Mouse (Mus musculus) olfactory bulb, adult 2 months (tissue): ENCODE measurements around the gene 7420426K07Rik. TPM values are rescaled to one million over a fixed set of nuclear protein-coding genes. Genes with fewer than 3 reads are reported as not detected.

Source experiments
- H3K27ac ChIP-seq: fragments of 200-500 bp; 2 replicates; pipeline ENCODE4 v1.5.1; 2012; ENCODE audit warnings: low read depth, low read length; ENCODE audit not compliant: insufficient read depth
- H3K4me1 ChIP-seq: fragments of 200-500 bp; 2 replicates; pipeline ENCODE4 v1.6.1; 2012; ENCODE audit warnings: low read length; ENCODE audit not compliant: control insufficient read depth, insufficient read depth
- H3K4me3 ChIP-seq: fragments of 200-500 bp; 2 replicates; pipeline ENCODE4 v1.5.1; 2012; ENCODE audit warnings: mild to moderate bottlenecking, low read depth, low read length, moderate library complexity; ENCODE audit not compliant: insufficient read depth
- CTCF ChIP-seq: fragments of 200-500 bp; IDR thresholded peaks from 2 replicates; pipeline ENCODE4 v1.5.1; 2012; ENCODE audit warnings: low read depth, mild to moderate bottlenecking, low read length, moderate library complexity; ENCODE audit not compliant: insufficient read depth
- POLR2A ChIP-seq: fragments of 200-500 bp; IDR thresholded peaks from 2 replicates; pipeline ENCODE4 v1.6.1; 2012; ENCODE audit warnings: mild to moderate bottlenecking, low read depth, low read length, moderate library complexity; ENCODE audit not compliant: insufficient read depth
- WGBS: fragments of 180-500 bp; shearing (Covaris S2); methylation state at CpG from one replicate; pipeline ENCODE4 v1.1.7; 2018; 5-methylcytosine and 5-hydroxymethylcytosine counted together
- polyA plus RNA-seq: library from polyadenylated mRNA; stranded (reverse); fragments of >200 nt; gene quantifications from 2 replicates; pipeline ENCODE4 v1.2.4, GENCODE M21; 2012; ENCODE audit warnings: low replicate concordance; ENCODE audit not compliant: missing spikeins, insufficient read depth, insufficient read length

Gene 7420426K07Rik
- polyA plus RNA-seq, 1 experiment, result not detected

DNA sequence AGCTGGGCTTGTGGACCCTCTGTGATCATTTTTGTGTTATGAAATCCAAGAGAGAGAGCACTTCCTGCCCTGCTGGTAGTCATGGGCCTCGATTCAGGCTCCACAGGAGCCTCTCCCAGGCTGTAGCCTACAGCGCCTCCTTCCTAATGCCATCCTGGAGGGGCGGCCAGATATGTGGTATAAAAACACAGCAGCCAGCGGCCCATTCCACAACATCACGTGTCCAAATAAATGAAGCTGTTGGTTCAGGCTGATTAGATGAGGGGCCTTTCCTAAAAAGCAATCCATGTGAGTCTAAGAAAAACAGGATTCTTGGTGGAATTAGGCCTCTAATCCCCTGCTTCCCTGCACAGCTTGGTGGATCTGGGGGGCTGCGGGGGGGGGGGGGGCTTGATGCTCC is 30.0 kb downstream of the 7420426K07Rik start:
- Histone ChIP-seq H3K4me3 (no peak overlapping the region), H3K4me1 (no peaks in the 10 kb centered on the region), H3K27ac (no peak overlapping the region)
- 54% methylated on average over 6 of the region's 6 CpGs for WGBS
- no peak for TF ChIP-seq POLR2A

DNA sequence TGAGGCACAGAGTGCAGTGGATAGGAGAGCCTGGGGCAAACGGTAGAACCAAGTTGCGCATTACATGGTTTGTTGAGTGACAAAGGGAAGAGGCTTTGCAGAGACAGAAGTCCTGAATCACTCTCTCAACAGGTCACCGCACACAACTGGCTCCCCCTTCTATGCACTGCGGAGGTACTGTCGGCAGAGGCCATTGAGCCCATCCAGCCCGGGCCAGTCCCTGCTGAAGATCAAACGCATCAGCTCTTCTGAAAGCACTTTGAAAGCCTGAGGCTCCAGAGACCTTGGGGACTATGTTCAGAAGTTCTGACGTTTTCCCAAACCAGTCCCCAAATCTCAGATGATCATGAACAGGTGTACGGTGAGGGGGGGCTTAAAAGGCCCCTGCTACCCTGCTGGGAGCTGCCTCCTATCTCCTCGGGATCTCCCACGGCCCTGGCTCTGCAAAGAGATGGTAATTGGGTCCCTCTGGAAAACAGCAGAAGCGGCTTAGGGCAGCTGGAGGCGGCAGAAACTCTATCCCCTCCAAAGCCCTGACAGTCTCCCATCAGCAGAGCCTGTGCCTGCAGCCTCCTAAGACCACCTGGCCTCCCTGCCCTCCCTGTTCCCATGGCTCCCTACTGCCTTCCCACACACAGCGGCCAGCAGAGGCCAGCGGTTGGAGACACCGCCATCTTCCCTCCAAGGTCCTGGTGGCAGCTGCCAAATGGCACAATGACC is 32.4 kb downstream of the 7420426K07Rik start:
- no peak overlapping the region for H3K27ac ChIP-seq
- H3K4me3 ChIP-seq, result no peak overlapping the region
- TF ChIP-seq CTCF (no peak), POLR2A (no peak)
- WGBS, result 34% methylated on average over 16 of the region's 16 CpGs
- no peaks in the 10 kb centered on the region for H3K4me1 ChIP-seq

DNA sequence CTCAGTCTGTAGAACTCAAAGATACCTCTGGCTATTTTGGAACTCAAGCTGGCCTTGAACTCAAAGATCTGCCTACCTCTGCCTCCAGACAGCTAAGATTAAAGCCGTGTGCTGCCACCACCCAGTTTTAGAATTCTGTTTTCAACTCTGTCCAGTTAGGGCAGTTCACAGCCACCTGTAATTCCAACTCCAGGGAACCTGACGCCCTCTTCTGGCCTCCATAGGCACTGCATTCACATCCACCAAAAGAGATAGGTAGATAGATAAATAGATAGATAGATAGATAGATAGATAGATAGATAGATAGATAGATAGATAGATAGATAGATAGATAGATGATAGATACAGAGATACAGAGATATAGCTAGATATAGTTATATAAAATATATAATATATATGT is 36.4 kb downstream of the 7420426K07Rik start:
- WGBS, result 17% methylated on average over 2 of the region's 2 CpGs
- Histone ChIP-seq H3K27ac (no peak overlapping the region), H3K4me1 (no peaks in the 10 kb centered on the region), H3K4me3 (no peak overlapping the region)
- no peak for TF ChIP-seq CTCF
- TF ChIP-seq POLR2A, result no peak

DNA sequence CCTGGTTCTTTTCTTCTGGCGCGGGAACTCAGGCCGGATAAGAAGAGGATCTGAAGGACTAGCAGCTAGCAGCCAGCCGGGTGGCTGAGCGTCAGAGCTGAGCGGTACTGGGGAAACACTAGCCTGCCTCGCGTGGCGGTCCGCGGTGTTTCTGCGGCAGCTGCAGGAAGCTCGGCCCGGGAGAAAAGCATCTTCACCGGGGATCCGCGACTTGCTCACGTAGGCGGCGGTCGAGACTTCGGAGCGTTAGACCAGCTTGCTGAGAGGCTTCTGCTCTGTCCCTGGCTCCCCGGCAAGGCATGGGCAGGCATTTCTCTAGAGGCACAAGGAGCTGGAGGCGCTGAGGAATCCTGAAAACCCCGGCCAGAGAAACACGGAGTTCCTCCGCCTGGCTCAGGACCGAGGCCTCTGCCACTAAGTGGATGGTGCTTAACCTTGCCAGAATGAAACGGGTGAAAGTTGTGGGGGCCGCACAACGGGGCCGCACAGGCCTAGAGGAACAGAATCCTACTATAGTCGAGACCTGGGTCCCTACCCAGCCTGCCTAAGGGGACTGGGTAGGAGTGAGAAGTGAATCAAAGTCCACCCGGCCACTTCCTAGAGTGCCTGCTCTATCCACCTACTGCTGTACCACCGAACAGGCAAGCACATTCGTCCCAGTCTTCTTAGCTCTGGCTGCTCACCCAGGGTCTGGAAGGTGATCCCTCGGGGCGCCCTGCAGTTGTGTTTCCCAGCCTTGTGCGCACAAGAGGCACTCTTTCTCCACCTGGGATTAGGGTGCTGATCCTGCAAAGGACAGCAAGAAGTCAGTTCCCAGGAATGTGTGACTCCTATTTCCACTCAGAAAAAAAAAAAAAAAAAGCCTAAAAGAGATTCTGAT is 49.5 kb downstream of the 7420426K07Rik start:
- TF ChIP-seq POLR2A, result no peak
- TF ChIP-seq CTCF, result peak; percentile 4; the same call in 1 of the 2 replicates

DNA sequence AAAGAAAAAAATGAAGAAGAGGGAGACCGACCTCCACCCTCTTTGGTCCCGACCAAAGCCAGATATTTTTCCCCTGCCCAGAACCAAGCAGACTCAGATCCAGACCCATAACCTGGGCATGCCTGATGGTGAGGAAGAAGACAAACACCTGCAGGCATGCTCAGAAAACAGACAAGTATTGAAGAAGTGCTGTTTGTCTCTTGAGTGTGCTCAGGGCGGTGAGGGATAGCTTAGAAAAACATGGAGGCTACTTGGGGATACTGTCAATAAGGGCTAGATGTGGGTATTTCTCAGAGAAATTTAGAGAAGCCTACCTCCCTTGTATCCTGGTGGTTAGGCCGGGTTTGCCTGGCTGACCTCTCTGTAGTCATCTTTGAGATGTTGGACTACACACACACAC is 50.4 kb downstream of the 7420426K07Rik start:
- Histone ChIP-seq H3K4me1 (peaks cover 23% of the 10 kb centered on the region), H3K4me3 (no peak overlapping the region), H3K27ac (no peak overlapping the region)
- WGBS, result 4% methylated on average over 4 of the region's 4 CpGs
- TF ChIP-seq CTCF, result no peak
- TF ChIP-seq POLR2A, result no peak

More for the DNA sequence above, 49.5 kb downstream of the 7420426K07Rik start:
- H3K4me1 ChIP-seq, result peaks cover 23% of the 10 kb centered on the region
- H3K27ac ChIP-seq, result no peak overlapping the region
- WGBS, result 2% methylated on average over 40 of the region's 40 CpGs
- no peak overlapping the region for H3K4me3 ChIP-seq

DNA sequence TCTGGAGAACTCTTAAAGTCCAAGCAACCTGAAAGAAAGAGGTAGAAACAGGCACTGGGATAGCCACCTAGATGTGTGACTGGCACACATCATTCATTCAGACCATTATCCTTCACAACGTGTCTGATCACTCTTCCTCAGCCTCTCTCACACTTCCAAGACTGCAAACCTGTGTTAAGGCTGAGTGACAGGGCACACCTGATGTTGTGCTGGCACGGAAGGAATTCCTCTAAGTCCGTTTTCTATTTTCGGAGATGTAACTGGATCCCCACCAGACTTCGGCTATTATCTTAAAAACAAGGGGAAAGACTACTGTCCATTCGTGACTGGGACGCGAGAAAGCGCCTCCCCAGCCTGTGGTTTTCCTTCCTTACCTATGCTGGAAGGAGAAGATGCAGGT is 50.9 kb downstream of the 7420426K07Rik start:
- Histone ChIP-seq H3K4me3 (no peak overlapping the region), H3K4me1 (peaks cover 23% of the 10 kb centered on the region), H3K27ac (no peak overlapping the region)
- WGBS, result 6% methylated on average over 9 of the region's 9 CpGs
- TF ChIP-seq CTCF (no peak), POLR2A (no peak)

Other genes with a start within 250 kb of the 7420426K07Rik start
- gene Prr23a1, start 60.6 kb upstream of the 7420426K07Rik start, polyA plus RNA-seq, result not detected in 2 replicates
- not detected in 2 replicates for gene Prr23a2, start 46.6 kb upstream of the 7420426K07Rik start, polyA plus RNA-seq
- not detected in 2 replicates for gene Prr23a3, start 38.4 kb upstream of the 7420426K07Rik start, polyA plus RNA-seq
- gene Foxl2, start 52.2 kb downstream of the 7420426K07Rik start, polyA plus RNA-seq, result not detected in 2 replicates
- not detected in 2 replicates for gene Faim, start 83.3 kb downstream of the 7420426K07Rik start, polyA plus RNA-seq
- not detected in 2 replicates for gene Gm1123, start 132.6 kb downstream of the 7420426K07Rik start, polyA plus RNA-seq
- not detected in 2 replicates for gene Pik3cb, start 237.5 kb downstream of the 7420426K07Rik start, polyA plus RNA-seq